Mouse (Mus musculus) CH12.LX (cell line): Measurements from ENCODE around the gene Uhrf1bp1. TPM values are rescaled to one million over a fixed set of nuclear protein-coding genes. Genes with fewer than 3 reads are reported as not detected.
A peak's percentile ranks its signal among the peaks of the same experiment; 100 is the strongest.

Experiments
- DNase-seq: peaks from one replicate; pipeline ENCODE4 v3.0.0-alpha.2; 2013; ENCODE audit errors: extremely low read depth
- H3K27ac ChIP-seq: 2 replicates; pipeline ENCODE4 v1.5.1; 2012; ENCODE audit warnings: low read depth, mild to moderate bottlenecking, control low read depth, moderate library complexity; ENCODE audit not compliant: insufficient read depth
- H3K27me3 ChIP-seq: replicated peaks from 2 replicates; pipeline ENCODE3; 2012; ENCODE audit warnings: inconsistent platforms
- H3K36me3 ChIP-seq, 2 experiments: replicated peaks in 1 of 2; 2 replicates each; pipeline versions ENCODE3 to v1.6.1; 2012; ENCODE audit warnings: inconsistent platforms in 1 of 2, low read length in 1 of 2, mild to moderate bottlenecking in 1 of 2, mixed read lengths in 1 of 2, moderate library complexity in 1 of 2; ENCODE audit not compliant: control insufficient read depth in 1 of 2, insufficient read depth in 1 of 2
- H3K4me1 ChIP-seq, 2 experiments: 2 replicates each; pipeline ENCODE4 v1.6.1; 2012; ENCODE audit warnings: inconsistent platforms in 1 of 2, moderate library complexity in 1 of 2; ENCODE audit not compliant: insufficient read depth in 2 of 2, control insufficient read depth in 1 of 2
- H3K4me2 ChIP-seq: 2 replicates; pipeline ENCODE4 v1.6.1; 2012; ENCODE audit warnings: low read depth, mild to moderate bottlenecking, control low read depth; ENCODE audit not compliant: poor library complexity, insufficient read depth, severe bottlenecking
- H3K4me3 ChIP-seq, 3 experiments: fragments of 150-350 bp in 1 of 3; sonication (generic) in 1 of 3; replicated peaks in 1 of 3; 2 replicates each; pipeline versions ENCODE3 to v1.5.1; 2011 to 2012; ENCODE audit warnings: low read depth in 2 of 3, low read length in 2 of 3, mild to moderate bottlenecking in 2 of 3, moderate library complexity in 2 of 3, control low read depth in 1 of 3, improper control_type of control experiment in 1 of 3, inconsistent platforms in 1 of 3, mixed read lengths in 1 of 3; ENCODE audit not compliant: poor library complexity in 1 of 3
- H3K79me2 ChIP-seq: replicated peaks from 2 replicates; pipeline ENCODE4 v1.6.1; 2012; ENCODE audit warnings: mild to moderate bottlenecking, moderate library complexity; ENCODE audit not compliant: control insufficient read depth, poor library complexity, insufficient read depth, severe bottlenecking; ENCODE audit errors: extremely low read depth
- H3K9ac ChIP-seq: 2 replicates; pipeline ENCODE4 v1.6.1; 2012; ENCODE audit warnings: low read depth, mild to moderate bottlenecking, control low read depth, moderate library complexity; ENCODE audit not compliant: insufficient read depth
- H3K9me3 ChIP-seq: replicated peaks from 2 replicates; pipeline ENCODE3; 2012; ENCODE audit warnings: low read length, inconsistent platforms, mixed read lengths
- BHLHE40 ChIP-seq: IDR thresholded peaks from 2 replicates; pipeline ENCODE4 v1.6.1; 2011; ENCODE audit warnings: mild to moderate bottlenecking, low read depth, low read length, improper control_type of control experiment
- CHD1 ChIP-seq: IDR thresholded peaks from 2 replicates; pipeline ENCODE4 v1.6.1; 2012; ENCODE audit warnings: low read depth, low read length, improper control_type of control experiment, inconsistent platforms
- CHD2 ChIP-seq: IDR thresholded peaks from 2 replicates; pipeline ENCODE4 v1.6.1; 2011; ENCODE audit warnings: low read length, improper control_type of control experiment
- CTCF ChIP-seq, 2 experiments: IDR thresholded peaks in 1 of 2; conservative IDR thresholded peaks in 1 of 2; 2 replicates each; pipeline ENCODE4 v1.5.1; 2011 to 2012; ENCODE audit warnings: low read depth in 2 of 2, low read length in 2 of 2, improper control_type of control experiment in 1 of 2, inconsistent platforms in 1 of 2, mild to moderate bottlenecking in 1 of 2, moderate library complexity in 1 of 2
- E2F4 ChIP-seq: IDR thresholded peaks from 2 replicates; pipeline ENCODE4 v1.6.1; 2011; ENCODE audit warnings: low read depth, low read length, improper control_type of control experiment; ENCODE audit not compliant: insufficient replicate concordance
- ELF1 ChIP-seq: IDR thresholded peaks from 2 replicates; pipeline ENCODE4 v1.6.1; 2014; ENCODE audit warnings: low read depth, mild to moderate bottlenecking, inconsistent platforms, low read length, improper control_type of control experiment
- EP300 ChIP-seq: IDR thresholded peaks from 2 replicates; pipeline ENCODE4 v1.6.1; 2011; ENCODE audit warnings: low read length, improper control_type of control experiment
- ETS1 ChIP-seq: conservative IDR thresholded peaks from 2 replicates; pipeline ENCODE4 v1.6.1; 2012; ENCODE audit warnings: low read depth, mild to moderate bottlenecking, inconsistent platforms, low read length, improper control_type of control experiment, moderate library complexity
- GABPA ChIP-seq: IDR thresholded peaks from 2 replicates; pipeline ENCODE4 v1.6.1; 2012; ENCODE audit warnings: low read depth, low read length, improper control_type of control experiment, inconsistent platforms; ENCODE audit not compliant: insufficient replicate concordance
- IRF4 ChIP-seq: IDR thresholded peaks from 2 replicates; pipeline ENCODE4 v1.6.1; 2014; ENCODE audit warnings: low read depth, mild to moderate bottlenecking, inconsistent platforms, low read length, improper control_type of control experiment
- JUND ChIP-seq: conservative IDR thresholded peaks from 2 replicates; pipeline ENCODE4 v1.6.1; 2011; ENCODE audit warnings: low read depth, low read length, improper control_type of control experiment
- MAFK ChIP-seq: IDR thresholded peaks from 2 replicates; pipeline ENCODE4 v1.6.1; 2011; ENCODE audit warnings: low read length, improper control_type of control experiment; ENCODE audit not compliant: insufficient replicate concordance
- MAX ChIP-seq: IDR thresholded peaks from 2 replicates; pipeline ENCODE4 v1.6.1; 2011; ENCODE audit warnings: low read length, improper control_type of control experiment
- MAZ ChIP-seq: IDR thresholded peaks from 2 replicates; pipeline ENCODE4 v1.6.1; 2012; ENCODE audit warnings: low read depth, mild to moderate bottlenecking, inconsistent platforms, low read length, improper control_type of control experiment, moderate library complexity
- MEF2A ChIP-seq: IDR thresholded peaks from 2 replicates; pipeline ENCODE4 v1.6.1; 2014; ENCODE audit warnings: low read depth, mild to moderate bottlenecking, inconsistent platforms, low read length, improper control_type of control experiment, borderline replicate concordance
- MXI1 ChIP-seq: IDR thresholded peaks from 2 replicates; pipeline ENCODE4 v1.6.1; 2011; ENCODE audit warnings: mild to moderate bottlenecking, low read depth, low read length, improper control_type of control experiment
- MYC ChIP-seq: IDR thresholded peaks from 2 replicates; pipeline ENCODE4 v1.6.1; 2011; ENCODE audit warnings: low read depth, mild to moderate bottlenecking, improper control_type of control experiment, low read length
- NELFE ChIP-seq: IDR thresholded peaks from 2 replicates; pipeline ENCODE4 v1.6.1; 2011; ENCODE audit warnings: low read depth, low read length, improper control_type of control experiment
- NRF1 ChIP-seq: IDR thresholded peaks from 2 replicates; pipeline ENCODE4 v1.6.1; 2014; ENCODE audit warnings: low read depth, mild to moderate bottlenecking, inconsistent platforms, low read length, improper control_type of control experiment, moderate library complexity
- POLR2A ChIP-seq: IDR thresholded peaks from 2 replicates; pipeline ENCODE4 v1.6.1; 2011; ENCODE audit warnings: low read depth, mild to moderate bottlenecking, improper control_type of control experiment, low read length
- POLR2AphosphoS2 ChIP-seq: IDR thresholded peaks from 2 replicates; pipeline ENCODE4 v1.6.1; 2011; ENCODE audit warnings: low read depth, low read length, improper control_type of control experiment
- RCOR1 ChIP-seq: conservative IDR thresholded peaks from 2 replicates; pipeline ENCODE4 v1.6.1; 2012; ENCODE audit warnings: low read depth, mild to moderate bottlenecking, inconsistent platforms, low read length, improper control_type of control experiment
- SMC3 ChIP-seq: IDR thresholded peaks from 2 replicates; pipeline ENCODE4 v1.6.1; 2011; ENCODE audit warnings: low read depth, low read length, improper control_type of control experiment
- TBP ChIP-seq: conservative IDR thresholded peaks from 2 replicates; pipeline ENCODE4 v1.6.1; 2011; ENCODE audit warnings: low read depth, low read length, improper control_type of control experiment
- TCF12 ChIP-seq: IDR thresholded peaks from 2 replicates; pipeline ENCODE4 v1.6.1; 2014; ENCODE audit warnings: low read depth, mild to moderate bottlenecking, inconsistent platforms, low read length, improper control_type of control experiment
- UBTF ChIP-seq: IDR thresholded peaks from 2 replicates; pipeline ENCODE4 v1.6.1; 2012; ENCODE audit warnings: low read depth, mild to moderate bottlenecking, inconsistent platforms, low read length, improper control_type of control experiment, moderate library complexity
- USF2 ChIP-seq: conservative IDR thresholded peaks from 2 replicates; pipeline ENCODE4 v1.6.1; 2011; ENCODE audit warnings: low read depth, low read length, improper control_type of control experiment
- ZC3H11A ChIP-seq: IDR thresholded peaks from 2 replicates; pipeline ENCODE4 v1.6.1; 2012; ENCODE audit warnings: low read depth, mild to moderate bottlenecking, inconsistent platforms, low read length, improper control_type of control experiment
- ZMIZ1 ChIP-seq: IDR thresholded peaks from 2 replicates; pipeline ENCODE4 v1.6.1; 2012; ENCODE audit warnings: low read depth, mild to moderate bottlenecking, inconsistent platforms, low read length, improper control_type of control experiment
- dilution Hi-C: fragments of 300-500 bp; cut with MboI; formaldehyde crosslinking; loops from 2 replicates; pipeline ENCODE4 v1.14.3; 2020; ENCODE audit warnings: low sequenced_read_pairs; ENCODE audit not compliant: extremely low pct_unique_long_range_greater_than_20kb, extremely low pct_ligation_motif_present
- in situ Hi-C: fragments of 300-500 bp; cut with MboI; formaldehyde crosslinking; loops from 3 replicates; pipeline ENCODE4 v1.14.3; 2019; ENCODE audit warnings: low sequenced_read_pairs, low pct_ligation_motif_present, low pct_unique_long_range_greater_than_20kb, mixed read lengths
- polyA plus RNA-seq: library from polyadenylated mRNA; unstranded; fragments of >175 nt; gene quantifications from 2 replicates; pipeline ENCODE4 v1.2.1, GENCODE M21; 2012; ENCODE audit warnings: low read depth; ENCODE audit not compliant: insufficient read length
- total RNA-seq, 2 experiments: library from RNA; depleted of rRNA; stranded (reverse); fragments of 300-350 nt in 1 of 2; fragments of >200 nt in 1 of 2; gene quantifications; 2 replicates each; pipeline ENCODE4 v1.2.3; 2012 to 2014

Uhrf1bp1 gene
- total and polyA plus RNA-seq, 3 experiments = 6.0 to 13.6 (median 13.1) TPM

DNA sequence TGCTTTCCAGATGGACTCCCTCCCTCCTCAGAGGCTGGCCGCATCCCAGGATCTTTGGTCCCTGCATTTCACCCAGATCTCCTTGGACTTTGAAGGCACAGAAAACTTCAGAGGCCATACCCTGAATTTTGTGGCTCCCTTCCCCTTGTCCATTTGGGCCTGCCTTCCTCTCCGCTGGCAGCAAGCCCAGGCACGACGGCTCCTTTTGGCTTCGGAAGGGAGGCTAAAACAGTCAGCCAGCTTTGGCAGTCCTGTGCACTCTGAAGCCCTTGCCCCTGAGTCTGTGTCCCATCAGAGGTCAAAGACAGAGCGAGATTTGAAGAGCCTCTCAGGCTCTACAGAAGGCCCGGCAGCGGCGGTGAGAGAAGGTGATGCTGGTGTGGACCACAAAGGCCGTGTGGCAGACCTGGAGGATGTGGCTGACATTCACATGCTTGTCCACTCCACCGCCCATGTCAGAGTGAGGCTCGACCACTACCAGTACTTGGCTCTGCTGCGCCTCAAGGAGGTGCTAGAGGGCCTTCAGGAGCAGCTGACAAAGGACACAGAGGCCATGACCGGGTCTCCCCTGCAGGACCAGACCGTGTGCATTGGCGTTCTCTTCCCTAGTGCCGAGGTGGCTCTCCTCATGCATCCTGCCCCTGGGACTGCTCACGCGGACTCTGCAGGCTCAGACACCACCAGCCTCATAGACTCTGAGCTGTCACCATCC, 30.4 kb downstream of the Uhrf1bp1 start:
- DNase-seq = no peak
- Histone ChIP-seq H3K27me3 (no peaks in the 10 kb centered on the region), H3K36me3 (peaks cover 48 to 84% of the 10 kb centered on the region in 2 experiments), H3K27ac (no peak overlapping the region), H3K4me1 (no peaks in the 10 kb centered on the region), H3K9ac (no peak overlapping the region), H3K9me3 (no peaks in the 10 kb centered on the region), H3K4me2 (no peak overlapping the region), H3K79me2 (no peaks in the 10 kb centered on the region), H3K4me3 (no peak overlapping the region)
- in situ Hi-C loops (no loop called here), dilution Hi-C loops (no loop called here)
- no peak for TF ChIP-seq ZMIZ1
- peak in 1 of 2 experiments; percentile 12; a peak in 1 of 4 replicates for TF ChIP-seq CTCF (conservative IDR thresholded peaks at IDR 0.05 in 1 of 2, IDR thresholded peaks at IDR 0.05 in 1 of 2; ENCODE audit: low read depth in 2 of 2, low read length in 2 of 2)

DNA sequence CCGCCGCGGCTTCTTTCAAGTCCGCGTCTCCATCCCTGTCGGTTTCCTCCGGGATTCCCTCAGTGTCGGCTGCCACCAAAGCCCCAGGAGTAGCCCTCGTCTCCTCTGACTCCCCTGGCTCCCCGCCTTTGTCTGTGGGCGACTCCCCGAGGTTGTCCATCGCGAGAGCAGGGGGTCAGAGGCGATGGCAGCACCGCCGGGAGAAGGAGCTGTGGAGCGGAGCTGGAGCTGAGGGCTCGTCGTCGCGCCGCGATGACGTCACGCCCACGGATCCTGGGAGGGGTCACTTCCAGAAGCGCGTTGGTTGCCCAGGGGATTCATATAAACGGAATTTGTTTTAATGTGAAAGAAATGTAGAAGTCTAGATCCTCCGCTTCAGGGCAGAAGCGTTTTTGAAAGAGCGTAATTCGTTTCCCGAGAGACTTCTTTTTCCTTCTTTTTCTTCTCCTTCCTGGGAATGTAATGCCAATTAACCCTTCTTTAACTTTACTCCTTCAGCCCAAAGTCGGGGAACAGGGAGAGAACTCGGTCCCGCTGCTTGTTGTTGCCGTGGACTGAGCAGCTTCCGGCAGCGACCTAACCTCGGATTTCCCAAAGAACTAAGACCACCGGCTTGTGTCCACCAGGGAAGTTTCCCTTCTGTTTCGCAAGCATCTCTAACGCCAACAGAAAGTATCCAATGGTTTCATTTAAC, 51.4 kb downstream of the Uhrf1bp1 start:
- Histone ChIP-seq H3K4me2 (peak overlapping the region; percentile 80), H3K36me3 (peaks cover 13 to 25% of the 10 kb centered on the region in 2 experiments), H3K4me3 (peak overlapping the region; percentile 74 to 98 (median 78)), H3K27ac (no peak overlapping the region), H3K4me1 (peaks cover 3 to 22% of the 10 kb centered on the region in 2 experiments; a peak in 3 of 4 replicates), H3K9ac (peak overlapping the region; percentile 90), H3K79me2 (no peaks in the 10 kb centered on the region; the same call in none of the 2 replicates), H3K9me3 (no peaks in the 10 kb centered on the region), H3K27me3 (no peaks in the 10 kb centered on the region)
- in situ Hi-C loops = no loop called here
- peak; percentile 90 for DNase-seq
- dilution Hi-C loops = no loop called here
- TF ChIP-seq EP300 = no peak
- peak; percentile 68 for TF ChIP-seq NELFE
- TF ChIP-seq ELF1 = peak; percentile 77
- peak; percentile 48; the same call in 1 of the 2 replicates for TF ChIP-seq UBTF
- 0 out of 2 replicates have a peak, but pooled peaks have one; percentile 18 for TF ChIP-seq TBP
- no peak for TF ChIP-seq MAFK
- TF ChIP-seq GABPA = peak; percentile 36; the same call in 1 of the 2 replicates
- TF ChIP-seq MAZ = peak; percentile 75; the same call in 1 of the 2 replicates
- TF ChIP-seq BHLHE40 = no peak
- TF ChIP-seq MXI1 = peak; percentile 84
- no peak for TF ChIP-seq MAX
- TF ChIP-seq IRF4 = peak; percentile 50; the same call in 1 of the 2 replicates
- TF ChIP-seq RCOR1 = no peak; the same call in 1 of the 2 replicates
- peak in 1 of 2 experiments; percentile 27; a peak in 2 of 4 replicates for TF ChIP-seq CTCF (conservative IDR thresholded peaks at IDR 0.05 in 1 of 2, IDR thresholded peaks at IDR 0.05 in 1 of 2; ENCODE audit: low read depth in 2 of 2, low read length in 2 of 2)
- TF ChIP-seq CHD1 = no peak
- no peak for TF ChIP-seq E2F4
- TF ChIP-seq NRF1 = no peak
- TF ChIP-seq POLR2A = peak; percentile 77
- no peak for TF ChIP-seq USF2
- TF ChIP-seq ZC3H11A = no peak
- peak; percentile 54; the same call in 1 of the 2 replicates for TF ChIP-seq JUND
- TF ChIP-seq TCF12 = peak; percentile 66
- TF ChIP-seq MYC = peak; percentile 20; the same call in 1 of the 2 replicates
- TF ChIP-seq MEF2A = peak; percentile 59; the same call in 1 of the 2 replicates
- no peak for TF ChIP-seq SMC3
- TF ChIP-seq POLR2AphosphoS2 = peak; percentile 62; the same call in 1 of the 2 replicates
- peak; percentile 92 for TF ChIP-seq CHD2
- no peak for TF ChIP-seq ETS1
